Mouse (Mus musculus) CD4-positive, CD25-positive, alpha-beta regulatory T cell, adult 9 weeks (primary cell): Measurements from ENCODE around the gene Lman2. TPM values are rescaled to one million over a fixed set of nuclear protein-coding genes. Genes with fewer than 3 reads are reported as not detected.

Experiments
- polyA plus RNA-seq: library from polyadenylated mRNA; unstranded; fragments of 100-300 nt; shearing (Covaris generic); gene quantifications from one replicate; pipeline ENCODE4 v1.2.1, GENCODE M21; 2017

The Lman2 gene
- 192 TPM for polyA plus RNA-seq

DNA sequence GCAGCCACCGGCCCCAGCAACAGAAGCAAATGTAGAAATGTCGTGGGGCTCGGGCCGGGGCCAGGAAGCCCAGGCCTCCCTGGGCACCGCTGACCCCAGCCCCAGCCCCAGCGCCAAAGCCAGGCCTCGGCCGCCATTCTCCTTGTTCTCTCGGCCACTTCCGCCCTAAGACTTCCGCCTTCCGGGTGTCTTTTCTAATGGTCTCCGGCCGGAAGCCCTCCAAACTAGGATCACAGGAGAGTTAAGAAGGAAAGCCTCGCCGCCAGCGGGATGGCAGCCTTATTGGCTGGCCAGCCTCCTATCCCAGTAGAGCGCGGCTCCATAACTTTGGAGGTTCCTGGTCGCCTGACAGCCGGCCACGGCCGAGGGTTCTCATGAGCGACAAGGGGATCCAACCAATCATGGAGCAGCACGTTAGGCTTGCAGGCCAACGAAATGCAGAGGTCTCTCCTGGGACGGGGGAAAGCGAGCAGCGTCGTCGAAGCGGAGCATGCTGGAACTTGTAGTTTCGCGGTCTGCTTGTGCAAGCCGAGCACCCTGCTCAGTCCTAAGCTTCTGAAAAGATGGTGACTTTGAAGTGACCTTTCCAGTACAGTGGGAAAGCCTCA lies at the start of gene Lman2:
Lman2 (minus strand) TSS at position 331 of the 608 bp plus-strand sequence.

DNA sequence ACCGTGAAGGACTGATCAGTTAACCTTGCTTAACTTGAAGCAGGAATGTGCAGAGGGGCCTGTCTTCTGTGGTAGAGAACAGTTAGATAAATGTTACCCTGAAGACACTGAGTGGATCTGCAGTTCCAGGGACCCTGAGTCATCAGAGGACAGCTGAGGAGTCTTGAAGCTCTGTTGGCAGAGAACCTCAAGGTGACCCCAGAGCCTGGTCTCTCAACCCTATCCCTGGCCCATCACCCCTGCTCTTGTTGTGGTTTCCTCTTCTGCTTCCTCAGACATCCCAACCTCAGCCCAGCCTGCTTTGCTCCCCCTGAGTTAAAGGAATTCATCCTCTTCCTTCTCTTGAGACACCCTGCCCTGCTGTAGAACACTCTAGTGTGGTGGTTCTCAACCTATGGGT lies 35.5 kb upstream of the Lman2 start, which contains the start of gene Slc34a1:
Slc34a1 (plus strand) TSS at position 100 of the 400 bp plus-strand sequence.

DNA sequence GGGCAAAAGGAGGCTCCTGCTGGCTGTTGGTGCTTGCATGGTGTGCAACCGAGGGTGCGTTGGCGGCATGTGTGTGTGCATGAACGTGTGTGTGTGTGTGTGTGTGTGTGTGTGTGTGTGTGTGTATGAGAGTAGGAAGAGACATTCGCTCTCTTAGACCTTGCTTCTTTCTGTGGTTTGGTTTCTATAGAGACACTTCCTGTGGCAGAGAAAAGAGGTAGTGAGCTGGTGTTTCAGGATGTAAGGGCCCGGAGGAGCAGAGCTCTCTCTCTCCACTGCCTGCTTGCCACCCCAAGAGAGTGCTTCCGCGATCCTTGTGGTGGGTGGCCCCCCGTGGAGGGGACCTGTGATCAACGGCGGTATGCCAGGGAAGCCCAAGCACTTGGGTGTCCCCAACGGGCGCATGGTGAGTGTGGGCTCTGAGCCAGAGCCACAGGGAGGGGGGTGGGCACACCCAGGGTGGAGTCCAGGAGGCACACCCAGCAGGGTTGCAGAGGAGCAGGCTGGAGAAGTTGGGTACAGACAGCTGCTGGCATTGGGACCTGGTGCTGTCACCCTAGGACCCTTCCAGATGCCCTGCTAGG lies 7.0 kb upstream of the Lman2 start, which contains the start of gene Rgs14:
Rgs14 (plus strand) TSS at position 202 of the 584 bp plus-strand sequence.

DNA sequence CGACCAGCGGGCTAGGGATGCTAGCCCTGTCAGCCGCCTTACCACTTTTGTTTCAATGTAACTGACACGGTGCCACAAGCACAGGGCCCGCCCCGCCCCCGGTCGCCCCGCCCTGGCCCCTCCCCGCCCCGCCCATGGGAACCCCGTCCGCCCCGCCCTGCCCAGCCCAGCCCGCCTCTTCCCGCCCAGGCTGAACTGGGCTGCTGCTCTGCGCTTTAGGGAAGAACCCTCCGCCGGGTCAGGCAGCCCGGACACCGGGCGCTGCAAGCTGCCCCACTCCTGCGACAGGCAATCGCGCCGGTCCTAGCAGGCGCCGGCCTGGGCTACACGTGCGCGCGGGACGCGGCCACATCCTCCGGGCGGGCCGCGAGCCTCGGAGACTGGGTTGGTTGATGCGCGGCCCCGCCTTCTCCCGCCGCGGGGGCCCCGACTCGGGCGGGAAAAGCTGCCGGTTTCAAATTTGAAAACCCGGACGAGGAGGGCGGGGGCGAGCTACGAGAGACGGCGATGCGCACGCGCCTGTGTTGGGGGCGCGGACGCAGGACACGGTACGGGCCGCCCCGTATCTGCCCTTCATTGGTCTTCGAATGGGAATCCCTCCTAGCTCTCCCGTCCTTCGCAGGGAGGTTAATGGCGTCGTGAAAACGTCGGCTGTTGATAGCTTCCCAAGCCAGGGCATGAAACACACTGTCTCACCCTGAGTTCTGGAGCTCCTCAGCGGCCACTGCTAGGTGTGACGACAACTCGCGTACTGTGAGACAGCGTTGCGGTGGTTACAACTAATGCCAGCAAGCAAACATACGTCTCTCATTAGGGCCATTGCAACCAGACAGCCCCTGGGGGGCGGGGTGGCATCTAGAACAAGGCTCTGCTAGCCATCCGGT lies 32.7 kb downstream of the Lman2 start, which contains the start of gene Mxd3:
Mxd3 (minus strand) TSS at position 141 of the 884 bp plus-strand sequence.

DNA sequence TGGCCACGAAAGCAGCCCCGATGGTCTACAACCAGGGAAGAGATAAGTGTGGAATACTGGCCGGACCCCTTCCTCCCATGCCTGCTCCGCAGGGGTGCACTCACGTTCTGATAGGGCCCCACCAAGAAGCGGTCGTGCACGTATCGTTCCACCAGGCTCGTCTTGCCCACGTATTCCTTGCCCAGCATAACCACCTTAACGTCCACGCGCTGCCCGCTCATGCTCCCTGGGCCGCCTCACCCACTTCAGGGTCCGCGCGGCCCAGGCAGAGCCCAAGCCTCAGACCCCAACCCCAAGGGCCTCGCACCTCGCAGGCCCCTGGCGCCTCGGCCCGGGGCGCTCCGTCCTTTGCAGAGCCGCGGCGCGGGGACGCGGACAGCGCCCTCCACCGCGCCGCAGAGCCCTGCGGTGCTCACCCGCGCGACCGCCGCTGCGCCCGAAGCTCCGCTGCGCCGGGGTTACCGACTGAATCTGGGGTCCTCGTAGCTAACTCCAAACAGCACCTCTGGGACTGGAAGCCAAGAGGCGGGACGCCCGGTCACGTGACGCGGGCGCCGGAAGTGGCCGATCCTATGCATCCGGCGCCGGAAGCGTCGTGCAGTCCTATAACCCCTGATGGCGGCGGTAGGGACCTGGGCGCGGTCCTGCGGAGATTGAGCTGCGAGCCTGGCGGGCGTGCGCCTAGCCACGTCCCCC lies 41.0 kb downstream of the Lman2 start, which contains the start of gene Rab24:
Rab24 (minus strand) TSS at position 513 of the 696 bp plus-strand sequence.

DNA sequence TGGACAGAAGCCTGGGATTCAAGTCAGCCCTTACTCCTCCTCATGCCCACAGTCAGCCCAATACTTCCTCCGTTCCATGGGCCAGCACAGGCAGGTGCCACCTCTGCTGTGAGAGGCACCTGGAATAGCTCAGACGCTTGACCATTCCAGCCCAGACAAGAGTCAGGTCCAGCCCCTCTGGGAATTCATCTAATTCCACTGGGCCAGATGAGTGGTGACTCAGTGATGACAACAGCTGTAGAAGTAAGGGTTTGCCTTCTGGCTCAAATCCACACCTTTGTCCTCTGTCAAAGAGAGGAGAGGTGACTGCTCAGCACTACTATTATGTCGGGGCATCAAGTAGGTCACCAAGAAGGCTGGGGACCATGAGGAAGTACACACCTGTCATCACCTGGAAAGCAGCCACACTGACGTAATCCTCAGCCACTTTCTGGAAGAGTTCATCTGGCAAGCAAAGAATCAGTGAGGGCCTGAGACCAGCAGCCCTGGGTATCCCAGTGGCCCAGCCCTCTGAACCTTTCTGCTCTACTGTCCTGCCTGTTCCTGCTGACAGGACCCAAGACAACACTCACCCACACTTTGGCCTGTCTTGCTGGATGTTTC lies 42.6 kb downstream of the Lman2 start, which contains the start of gene Prelid1:
Prelid1 (plus strand) TSS at position 570 of the 603 bp plus-strand sequence.

Other genes starting within 250 kb of the Lman2 start
- gene Gm17617, start 229.2 kb downstream of the Lman2 start, polyA plus RNA-seq = not detected
- not detected for gene Fgfr4, start 210.1 kb downstream of the Lman2 start, polyA plus RNA-seq
- gene Nsd1, start 153.0 kb downstream of the Lman2 start, polyA plus RNA-seq = 101 TPM
- gene Prelid1, start 42.3 kb downstream of the Lman2 start, polyA plus RNA-seq = 473 TPM
- 12.5 TPM for gene Rab24, start 40.8 kb downstream of the Lman2 start, polyA plus RNA-seq
- 3.9 TPM for gene Mxd3, start 33.0 kb downstream of the Lman2 start, polyA plus RNA-seq
- gene Rgs14, start 6.9 kb upstream of the Lman2 start, polyA plus RNA-seq = 159 TPM
- gene Slc34a1, start 35.4 kb upstream of the Lman2 start, polyA plus RNA-seq = not detected
- not detected for gene Pfn3, start 52.4 kb upstream of the Lman2 start, polyA plus RNA-seq
- 0.41 TPM for gene F12, start 64.0 kb upstream of the Lman2 start, polyA plus RNA-seq
- 21.6 TPM for gene Grk6, start 82.3 kb upstream of the Lman2 start, polyA plus RNA-seq
- gene Prr7, start 101.5 kb upstream of the Lman2 start, polyA plus RNA-seq = 0.27 TPM
- not detected for gene Dbn1, start 125.3 kb upstream of the Lman2 start, polyA plus RNA-seq
- 16.3 TPM for gene Pdlim7, start 150.9 kb upstream of the Lman2 start, polyA plus RNA-seq
- 2.0 TPM for gene Dok3, start 166.5 kb upstream of the Lman2 start, polyA plus RNA-seq
- gene Ddx41, start 173.9 kb upstream of the Lman2 start, polyA plus RNA-seq = 86.5 TPM
- 24.6 TPM for gene Fam193b, start 208.3 kb upstream of the Lman2 start, polyA plus RNA-seq
- 347 TPM for gene Tmed9, start 210.9 kb upstream of the Lman2 start, polyA plus RNA-seq
- 46.3 TPM for gene B4galt7, start 237.1 kb upstream of the Lman2 start, polyA plus RNA-seq